Mouse (Mus musculus) thymus, adult 2 months (tissue): ENCODE results near the gene Saxo1. TPM values are rescaled to one million over a fixed set of nuclear protein-coding genes. Genes with fewer than 3 reads are reported as not detected.

Source experiments
- DNase-seq: peaks from one replicate; pipeline ENCODE4 v3.0.0; 2021
- H3K27ac ChIP-seq: fragments of 200-500 bp; 2 replicates; pipeline ENCODE4 v1.5.1; 2012; ENCODE audit warnings: low read length, control low read depth; ENCODE audit not compliant: control insufficient read depth, insufficient read depth
- H3K27me3 ChIP-seq: fragments of 200-500 bp; 2 replicates; pipeline ENCODE4 v1.6.1; 2012; ENCODE audit warnings: mild to moderate bottlenecking, low read length, moderate library complexity, mixed read lengths; ENCODE audit not compliant: control insufficient read depth, insufficient read depth
- H3K36me3 ChIP-seq: fragments of 200-500 bp; 2 replicates; pipeline ENCODE4 v1.6.1; 2012; ENCODE audit warnings: mild to moderate bottlenecking, low read length, moderate library complexity; ENCODE audit not compliant: control insufficient read depth, insufficient read depth
- H3K4me1 ChIP-seq: fragments of 200-500 bp; replicated peaks from 2 replicates; pipeline ENCODE4 v1.6.1; 2012; ENCODE audit warnings: low read length; ENCODE audit not compliant: control insufficient read depth, insufficient read depth
- H3K4me3 ChIP-seq: fragments of 200-500 bp; 2 replicates; pipeline ENCODE4 v1.5.1; 2012; ENCODE audit warnings: mild to moderate bottlenecking, low read length, control low read depth, moderate library complexity; ENCODE audit not compliant: control insufficient read depth, insufficient read depth
- CTCF ChIP-seq: fragments of 200-500 bp; IDR thresholded peaks from 2 replicates; pipeline ENCODE4 v1.5.1; 2012; ENCODE audit warnings: mild to moderate bottlenecking, control low read depth, low read length, moderate library complexity, borderline replicate concordance; ENCODE audit not compliant: control insufficient read depth, poor library complexity, insufficient read depth; ENCODE audit errors: extremely low read depth
- POLR2A ChIP-seq: fragments of 200-500 bp; IDR thresholded peaks from 2 replicates; pipeline ENCODE4 v1.6.1; 2012; ENCODE audit warnings: mild to moderate bottlenecking, low read length, control low read depth, moderate library complexity; ENCODE audit not compliant: control insufficient read depth, poor library complexity, insufficient read depth; ENCODE audit errors: extremely low read depth
- WGBS: fragments of 180-500 bp; shearing (Covaris S2); methylation state at CpG from one replicate; pipeline ENCODE4 v1.1.7; 2018; 5-methylcytosine and 5-hydroxymethylcytosine counted together
- polyA plus RNA-seq: library from polyadenylated mRNA; depleted of rRNA; stranded (reverse); fragments of >200 nt; gene quantifications from 2 replicates; pipeline ENCODE4 v1.2.3, GENCODE M21; 2012

Saxo1 gene
- polyA plus RNA-seq, 1 experiment: 0.08 TPM

DNA sequence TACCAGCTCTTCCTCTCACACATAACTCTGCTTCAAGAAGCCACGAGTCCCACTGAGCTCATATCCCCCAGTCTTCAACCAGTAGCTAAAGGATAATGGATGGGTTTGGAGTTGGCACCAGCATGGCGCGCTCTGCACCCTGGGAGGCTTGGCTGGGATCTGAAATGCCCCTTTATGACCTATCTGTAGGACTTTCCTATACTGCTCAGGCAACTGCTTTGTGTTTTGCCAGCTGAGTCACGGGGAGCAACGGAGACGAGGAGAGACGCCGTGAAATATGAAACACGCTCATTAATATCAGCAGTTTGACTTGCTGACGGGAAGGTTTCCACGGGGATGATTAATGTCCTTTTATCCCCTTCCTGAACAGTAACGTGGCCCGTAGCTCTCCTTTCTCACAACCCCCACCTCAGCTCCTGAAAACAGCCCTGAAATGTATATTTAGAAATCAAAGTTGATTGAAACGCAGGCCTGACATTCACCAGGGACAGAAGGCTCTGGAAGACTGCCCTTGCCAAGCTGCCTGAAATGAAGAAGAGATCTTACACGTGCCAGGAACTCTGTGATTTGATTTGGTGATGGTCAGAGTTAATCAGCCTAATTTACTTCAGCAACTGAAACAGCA lies 141.6 kb downstream of the Saxo1 start:
- TF ChIP-seq CTCF (no peak), POLR2A (no peak)
- DNase-seq: no peak
- H3K36me3 ChIP-seq: no peaks in the 10 kb centered on the region
- H3K4me3 ChIP-seq: no peak overlapping the region
- H3K27me3 ChIP-seq: no peaks in the 10 kb centered on the region
- WGBS: 59% methylated on average over 15 of the region's 15 CpGs
- no peak overlapping the region for H3K27ac ChIP-seq
- H3K4me1 ChIP-seq: no peaks in the 10 kb centered on the region

DNA sequence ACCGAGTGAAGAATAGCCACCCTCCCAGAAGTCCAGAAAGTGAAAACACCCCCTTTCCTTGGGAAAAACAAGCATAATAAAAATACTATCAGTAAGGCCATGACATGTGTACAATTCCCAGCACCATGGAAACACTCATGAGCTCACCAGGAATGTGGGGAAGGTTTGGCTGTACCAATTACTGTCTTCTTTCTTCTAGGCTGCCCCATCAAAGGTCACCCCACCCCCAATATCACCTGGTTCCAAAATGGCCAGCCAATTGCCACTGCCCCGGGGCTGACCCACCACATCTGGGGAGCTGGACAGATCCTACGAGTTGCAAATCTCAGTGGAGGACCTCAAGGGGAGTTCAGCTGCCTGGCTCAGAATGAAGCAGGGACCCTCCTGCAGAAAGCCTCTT lies 144.7 kb downstream of the Saxo1 start:
- TF ChIP-seq POLR2A (no peak), CTCF (no peak)
- WGBS: 74% methylated on average over 3 of the region's 3 CpGs
- Histone ChIP-seq H3K27me3 (no peaks in the 10 kb centered on the region), H3K27ac (no peak overlapping the region), H3K4me3 (no peak overlapping the region), H3K36me3 (no peaks in the 10 kb centered on the region), H3K4me1 (no peaks in the 10 kb centered on the region)
- DNase-seq: no peak

GRCm38 (mm10) chr4:86410946-86411345 lies 147.2 kb downstream of the Saxo1 start:
- no peaks in the 10 kb centered on the region for H3K27me3 ChIP-seq
- WGBS: 95% methylated on average over 3 of the region's 3 CpGs
- DNase-seq: no peak
- H3K4me3 ChIP-seq: no peak overlapping the region
- no peak for TF ChIP-seq POLR2A
- no peak for TF ChIP-seq CTCF
- no peaks in the 10 kb centered on the region for H3K36me3 ChIP-seq
- no peaks in the 10 kb centered on the region for H3K4me1 ChIP-seq
- no peak overlapping the region for H3K27ac ChIP-seq

GRCm38 (mm10) chr4:86408421-86408820 lies 149.7 kb downstream of the Saxo1 start:
- WGBS: 96% methylated on average over 9 of the region's 9 CpGs
- no peak overlapping the region for H3K27ac ChIP-seq
- H3K36me3 ChIP-seq: no peaks in the 10 kb centered on the region
- H3K27me3 ChIP-seq: no peaks in the 10 kb centered on the region
- TF ChIP-seq POLR2A: no peak
- no peak for TF ChIP-seq CTCF
- no peak for DNase-seq
- H3K4me3 ChIP-seq: no peak overlapping the region
- H3K4me1 ChIP-seq: no peaks in the 10 kb centered on the region

- no peaks in the 10 kb centered on the region for H3K27me3 ChIP-seq
- 98% methylated on average over 3 of the region's 3 CpGs for WGBS
- H3K4me1 ChIP-seq: no peaks in the 10 kb centered on the region
- H3K27ac ChIP-seq: no peak overlapping the region
- DNase-seq: no peak
- H3K36me3 ChIP-seq: no peaks in the 10 kb centered on the region
- TF ChIP-seq CTCF (no peak), POLR2A (no peak)
- no peak overlapping the region for H3K4me3 ChIP-seq
Measured at GRCm38 (mm10) chr4:86407200-86407527, 151.0 kb downstream of the Saxo1 start.

DNA sequence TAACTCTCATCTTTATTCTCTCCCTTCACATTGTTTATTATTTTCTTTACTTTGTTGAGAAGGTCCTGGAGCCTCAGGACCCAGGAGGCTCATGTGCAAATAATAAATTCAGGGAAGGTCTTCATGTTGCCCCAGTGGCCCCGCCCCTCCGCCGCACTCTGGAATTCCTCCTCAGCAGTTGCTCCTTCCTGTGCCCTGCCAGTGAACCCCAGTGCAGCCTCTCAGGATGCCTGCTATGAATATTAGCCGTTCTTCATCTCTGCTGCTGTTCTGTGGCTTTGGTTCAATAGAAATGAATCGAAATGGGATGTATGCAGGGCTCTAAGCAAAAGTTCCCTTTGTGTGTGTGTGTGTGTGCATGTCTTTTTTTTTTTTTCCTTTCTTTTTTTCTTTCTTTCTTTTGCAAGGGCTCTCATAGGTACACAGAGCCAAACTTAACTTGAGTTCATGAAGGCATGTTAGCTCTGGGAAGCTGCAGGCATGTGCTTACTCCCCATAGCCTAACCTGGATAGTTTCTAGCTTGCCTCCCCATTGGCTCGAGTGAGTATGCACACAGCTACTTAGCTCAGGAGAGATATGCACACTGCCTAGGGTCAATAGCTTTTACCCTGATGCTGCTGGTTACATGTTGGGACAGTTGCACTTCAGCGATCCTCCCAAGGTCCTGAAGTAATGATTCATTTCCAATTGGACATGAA lies 151.5 kb downstream of the Saxo1 start:
- no peaks in the 10 kb centered on the region for H3K4me1 ChIP-seq
- no peak overlapping the region for H3K27ac ChIP-seq
- DNase-seq: no peak
- H3K36me3 ChIP-seq: no peaks in the 10 kb centered on the region
- TF ChIP-seq CTCF: no peak
- TF ChIP-seq POLR2A: no peak
- no peaks in the 10 kb centered on the region for H3K27me3 ChIP-seq
- H3K4me3 ChIP-seq: no peak overlapping the region
- 75% methylated on average over 7 of the region's 7 CpGs for WGBS
